Mouse (Mus musculus): ENCODE measurements around the gene Zfp704.

Gene Zfp704

GRCm38 (mm10) chr3:9403255-9404050 is 206.4 kb downstream of the Zfp704 start:
- no peak for DNase-seq

DNA sequence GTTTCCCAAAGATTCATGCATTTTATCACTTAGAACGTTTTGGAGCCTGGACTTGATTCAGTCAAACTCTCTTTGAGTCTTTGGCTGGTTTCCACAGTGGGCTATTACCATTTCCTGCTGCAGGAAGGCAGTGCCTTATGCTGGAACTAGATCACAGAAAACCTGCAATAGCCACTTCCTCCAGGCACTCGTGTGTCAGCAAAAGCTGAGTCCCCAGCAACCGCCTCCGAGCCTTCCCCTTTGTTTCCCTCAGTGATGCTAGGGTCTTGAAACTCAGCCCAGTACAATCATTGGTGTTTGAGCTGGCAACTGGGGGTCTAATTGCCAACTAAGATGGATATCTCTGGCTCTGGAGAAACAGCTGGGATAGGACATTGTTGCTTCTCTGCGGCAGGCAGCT is 207.0 kb downstream of the Zfp704 start:
- peak; percentile 64 for DNase-seq

DNA sequence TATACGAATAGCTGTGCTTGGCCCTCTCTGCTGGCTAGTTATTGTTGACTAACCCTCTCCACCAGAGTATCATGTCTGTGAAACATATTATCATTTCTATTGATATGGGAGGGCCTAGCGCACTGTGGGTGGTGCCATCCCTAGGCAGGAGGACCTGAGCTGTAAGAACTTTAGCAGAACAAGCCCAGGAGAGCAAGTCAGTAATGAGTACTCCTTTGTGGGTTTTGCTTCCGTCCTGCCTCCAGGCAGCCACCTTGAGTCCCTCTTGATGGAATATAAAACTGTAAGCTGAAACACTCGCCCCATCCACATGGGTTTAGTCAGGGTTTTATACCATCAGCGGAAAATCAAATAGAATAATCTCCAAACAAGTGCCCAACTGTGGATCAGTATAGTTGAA is 207.5 kb downstream of the Zfp704 start:
- DNase-seq, result no peak

DNA sequence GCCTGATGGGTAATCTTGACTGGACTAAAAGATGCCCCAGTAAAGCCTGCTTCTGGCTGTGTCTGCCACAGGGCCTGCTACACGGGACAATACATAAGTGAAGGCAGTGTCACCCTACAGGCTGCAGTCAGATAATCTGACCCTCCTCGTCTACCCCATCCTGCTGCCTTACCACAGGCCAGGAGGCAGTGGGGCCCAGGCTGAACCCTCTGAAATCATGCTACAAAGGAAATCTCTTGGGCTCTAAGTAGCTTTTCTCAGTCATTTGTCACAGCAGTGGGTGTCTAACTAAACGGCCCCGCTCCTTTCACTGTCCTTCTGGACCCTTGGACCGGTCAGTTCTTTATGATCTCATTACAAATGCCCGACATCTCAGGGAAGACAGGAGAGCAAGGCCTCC is 208.2 kb downstream of the Zfp704 start:
- no peak for DNase-seq

- no peak for DNase-seq
These were observed 209.0 kb downstream of the Zfp704 start for GRCm38 (mm10) chr3:9400886-9401221.

GRCm38 (mm10) chr3:9400201-9400885 is 209.5 kb downstream of the Zfp704 start:
- DNase-seq, result peak; percentile 52

- no peak for DNase-seq
These were observed 211.6 kb downstream of the Zfp704 start for GRCm38 (mm10) chr3:9398271-9398670.
